Mouse (Mus musculus) forebrain, embryonic 16.5 days (tissue): ENCODE measurements around the gene Aff3. TPM values are rescaled to one million over a fixed set of nuclear protein-coding genes. Genes with fewer than 3 reads are reported as not detected.

Experiments used
- ATAC-seq: fragments of 200-750 bp; cut with Nextera tagmentation; 2 replicates; pipeline ENCODE4 v1.8.0; 2017; ENCODE audit warnings: mild to moderate bottlenecking, moderate library complexity
- H3K27ac ChIP-seq: fragments of 300-500 bp; sonication (generic); 2 replicates; pipeline ENCODE4 v1.5.1; 2014; ENCODE audit warnings: low read length, control low read depth
- H3K27me3 ChIP-seq: fragments of 300-500 bp; sonication (generic); replicated peaks from 2 replicates; pipeline ENCODE4 v1.6.1; 2014; ENCODE audit warnings: low read length; ENCODE audit not compliant: control insufficient read depth, insufficient read depth
- H3K36me3 ChIP-seq: fragments of 300-500 bp; sonication (generic); 2 replicates; pipeline ENCODE4 v1.6.1; 2014; ENCODE audit not compliant: control insufficient read depth, insufficient read depth
- H3K4me1 ChIP-seq: fragments of 300-500 bp; sonication (generic); replicated peaks from 2 replicates; pipeline ENCODE4 v1.6.1; 2014; ENCODE audit warnings: low read length; ENCODE audit not compliant: control insufficient read depth, insufficient read depth
- H3K4me2 ChIP-seq: fragments of 300-500 bp; sonication (generic); 2 replicates; pipeline ENCODE4 v1.6.1; 2014; ENCODE audit warnings: mild to moderate bottlenecking, low read length, control low read depth
- H3K4me3 ChIP-seq: fragments of 300-500 bp; sonication (generic); replicated peaks from 2 replicates; pipeline ENCODE4 v1.5.1; 2014; ENCODE audit warnings: mild to moderate bottlenecking, low read length, control low read depth
- H3K9ac ChIP-seq: fragments of 300-500 bp; sonication (generic); replicated peaks from 2 replicates; pipeline ENCODE4 v1.6.1; 2014; ENCODE audit warnings: low read depth, low read length, control low read depth
- H3K9me3 ChIP-seq: fragments of 300-500 bp; sonication (generic); 2 replicates; pipeline ENCODE4 v1.6.1; 2016; ENCODE audit warnings: low read length; ENCODE audit not compliant: control insufficient read depth
- WGBS: fragments of 180-500 bp; shearing (Covaris S2); extraction: QIAGEN DNeasy Blood & Tissue Kit; methylation state at CpG from one replicate; pipeline ENCODE4 v1.1.7; 2014; 5-methylcytosine and 5-hydroxymethylcytosine counted together
- polyA plus RNA-seq: library from polyadenylated mRNA; unstranded; fragments of >200 nt; fragmentation: Nextera tagmentation; extraction: Ambion mirVana; gene quantifications from 2 replicates; pipeline ENCODE4 v1.2.1, GENCODE M21; 2015

The Aff3 gene
- polyA plus RNA-seq, 1 experiment from 2014 or later: 16.9 TPM

GRCm38 (mm10) chr1:38240438-38241220, 424.1 kb downstream of the Aff3 start:
- H3K9ac ChIP-seq: no peak overlapping the region
- 83% methylated on average over 9 of the region's 9 CpGs for WGBS
- no peak overlapping the region for H3K4me3 ChIP-seq
- H3K27me3 ChIP-seq: no peaks in the 10 kb centered on the region
- no peak overlapping the region for H3K27ac ChIP-seq
- no peaks in the 10 kb centered on the region for H3K4me1 ChIP-seq
- no peak for ATAC-seq
- no peaks in the 10 kb centered on the region for H3K9me3 ChIP-seq
- H3K4me2 ChIP-seq: no peak overlapping the region
- H3K36me3 ChIP-seq: no peaks in the 10 kb centered on the region

GRCm38 (mm10) chr1:38239516-38239915, 425.2 kb downstream of the Aff3 start:
- 92% methylated on average over 16 of the region's 16 CpGs for WGBS
- H3K4me2 ChIP-seq: no peak overlapping the region

GRCm38 (mm10) chr1:38237831-38238230, 426.9 kb downstream of the Aff3 start:
- WGBS: 91% methylated on average over 9 of the region's 9 CpGs
- Histone ChIP-seq H3K36me3 (no peaks in the 10 kb centered on the region), H3K27ac (no peak overlapping the region), H3K4me1 (no peaks in the 10 kb centered on the region), H3K4me3 (no peak overlapping the region), H3K27me3 (no peaks in the 10 kb centered on the region), H3K4me2 (no peak overlapping the region), H3K9ac (no peak overlapping the region), H3K9me3 (no peaks in the 10 kb centered on the region)
- no peak for ATAC-seq

More at GRCm38 (mm10) chr1:38239516-38239915, 425.2 kb downstream of the Aff3 start:
- H3K4me3 ChIP-seq: no peak overlapping the region
- no peaks in the 10 kb centered on the region for H3K36me3 ChIP-seq
- no peaks in the 10 kb centered on the region for H3K27me3 ChIP-seq
- ATAC-seq: no peak
- H3K9me3 ChIP-seq: no peaks in the 10 kb centered on the region
- H3K27ac ChIP-seq: no peak overlapping the region
- no peaks in the 10 kb centered on the region for H3K4me1 ChIP-seq
- H3K9ac ChIP-seq: no peak overlapping the region

GRCm38 (mm10) chr1:38237027-38237787, 427.5 kb downstream of the Aff3 start:
- no peak for ATAC-seq
- H3K9ac ChIP-seq: no peak overlapping the region
- no peak overlapping the region for H3K4me2 ChIP-seq
- H3K27ac ChIP-seq: no peak overlapping the region
- H3K4me1 ChIP-seq: no peaks in the 10 kb centered on the region
- no peaks in the 10 kb centered on the region for H3K36me3 ChIP-seq
- no peak overlapping the region for H3K4me3 ChIP-seq
- 76% methylated on average over 7 of the region's 7 CpGs for WGBS
- H3K27me3 ChIP-seq: no peaks in the 10 kb centered on the region
- no peaks in the 10 kb centered on the region for H3K9me3 ChIP-seq

GRCm38 (mm10) chr1:38233121-38233520, 431.6 kb downstream of the Aff3 start:
- Histone ChIP-seq H3K27ac (no peak overlapping the region), H3K27me3 (no peaks in the 10 kb centered on the region), H3K9me3 (no peaks in the 10 kb centered on the region), H3K4me2 (no peak overlapping the region), H3K9ac (no peak overlapping the region), H3K36me3 (no peaks in the 10 kb centered on the region), H3K4me3 (no peak overlapping the region), H3K4me1 (no peaks in the 10 kb centered on the region)
- WGBS: 90% methylated on average over 5 of the region's 5 CpGs
- no peak for ATAC-seq

GRCm38 (mm10) chr1:38230041-38230440, 434.7 kb downstream of the Aff3 start:
- H3K4me3 ChIP-seq: no peak overlapping the region
- no peak for ATAC-seq
- no peaks in the 10 kb centered on the region for H3K4me1 ChIP-seq
- H3K9ac ChIP-seq: no peak overlapping the region
- peaks cover 11% of the 10 kb centered on the region for H3K9me3 ChIP-seq
- H3K27me3 ChIP-seq: no peaks in the 10 kb centered on the region
- no peak overlapping the region for H3K27ac ChIP-seq
- WGBS: 78% methylated on average over 8 of the region's 8 CpGs
- H3K4me2 ChIP-seq: no peak overlapping the region
- no peaks in the 10 kb centered on the region for H3K36me3 ChIP-seq

- peaks cover 23% of the 10 kb centered on the region for H3K9me3 ChIP-seq
- H3K4me1 ChIP-seq: no peaks in the 10 kb centered on the region
- H3K36me3 ChIP-seq: peaks cover 8% of the 10 kb centered on the region
- no peak overlapping the region for H3K27ac ChIP-seq
- H3K27me3 ChIP-seq: no peaks in the 10 kb centered on the region
- no peak overlapping the region for H3K4me3 ChIP-seq
- H3K9ac ChIP-seq: no peak overlapping the region
- H3K4me2 ChIP-seq: no peak overlapping the region
- no peak for ATAC-seq
- 83% methylated on average over 4 of the region's 4 CpGs for WGBS
Observed at GRCm38 (mm10) chr1:38228806-38229205, 435.9 kb downstream of the Aff3 start.

GRCm38 (mm10) chr1:38225166-38225565, 439.6 kb downstream of the Aff3 start:
- 96% methylated on average over 3 of the region's 3 CpGs for WGBS
- H3K9ac ChIP-seq: no peak overlapping the region
- no peak overlapping the region for H3K4me2 ChIP-seq
- H3K27ac ChIP-seq: no peak overlapping the region
- H3K4me1 ChIP-seq: no peaks in the 10 kb centered on the region
- H3K9me3 ChIP-seq: peaks cover 30% of the 10 kb centered on the region
- peaks cover 13% of the 10 kb centered on the region for H3K36me3 ChIP-seq
- H3K4me3 ChIP-seq: no peak overlapping the region
- no peak for ATAC-seq
- H3K27me3 ChIP-seq: no peaks in the 10 kb centered on the region

- Histone ChIP-seq H3K4me3 (no peak overlapping the region), H3K9me3 (peaks cover 30% of the 10 kb centered on the region), H3K9ac (no peak overlapping the region), H3K36me3 (peaks cover 13% of the 10 kb centered on the region), H3K27ac (no peak overlapping the region), H3K27me3 (no peaks in the 10 kb centered on the region), H3K4me2 (no peak overlapping the region), H3K4me1 (no peaks in the 10 kb centered on the region)
- WGBS: 91% methylated on average over 1 of the region's 1 CpGs
- ATAC-seq: no peak
Observed at GRCm38 (mm10) chr1:38222160-38222559, 442.6 kb downstream of the Aff3 start.
